Mouse (Mus musculus) cerebellum, postnatal 36 days (tissue): ENCODE results near the gene Pitpnm2.

Experiments used
- DNase-seq, 2 experiments: peaks; one replicate each; pipeline ENCODE4 v3.0.0; 2021 to 2022; ENCODE audit warnings: mixed read lengths in 2 of 2

Pitpnm2 gene

GRCm38 (mm10) chr5:124198473-124198872 is 51.1 kb downstream of the Pitpnm2 start:
- no peak for DNase-seq

- DNase-seq, result no peak
These were observed 53.5 kb downstream of the Pitpnm2 start for GRCm38 (mm10) chr5:124196082-124196481.

GRCm38 (mm10) chr5:124194386-124195084 is 55.0 kb downstream of the Pitpnm2 start:
- no peak for DNase-seq

- no peak for DNase-seq
These were observed 56.1 kb downstream of the Pitpnm2 start for GRCm38 (mm10) chr5:124193286-124194112.

GRCm38 (mm10) chr5:124192726-124193285 is 56.8 kb downstream of the Pitpnm2 start:
- DNase-seq, result no peak

- DNase-seq, result no peak
These were observed 57.3 kb downstream of the Pitpnm2 start for GRCm38 (mm10) chr5:124192251-124192710.

- no peak for DNase-seq
These were observed 59.3 kb downstream of the Pitpnm2 start for GRCm38 (mm10) chr5:124190146-124190870.

- no peak for DNase-seq
These were observed 60.0 kb downstream of the Pitpnm2 start for GRCm38 (mm10) chr5:124189572-124189981.

- no peak for DNase-seq
These were observed 61.9 kb downstream of the Pitpnm2 start for GRCm38 (mm10) chr5:124187508-124188311.

GRCm38 (mm10) chr5:124186981-124187507 is 62.5 kb downstream of the Pitpnm2 start:
- DNase-seq, result peak in 1 of 2 experiments; percentile 56

- DNase-seq, result peak; percentile 50 to 52
These were observed 63.1 kb downstream of the Pitpnm2 start for GRCm38 (mm10) chr5:124186465-124186854.

- no peak for DNase-seq
These were observed 63.7 kb downstream of the Pitpnm2 start for GRCm38 (mm10) chr5:124185706-124186464.

- DNase-seq, result no peak
These were observed 64.5 kb downstream of the Pitpnm2 start for GRCm38 (mm10) chr5:124184898-124185701.

GRCm38 (mm10) chr5:124184191-124184590 is 65.4 kb downstream of the Pitpnm2 start:
- no peak for DNase-seq

- DNase-seq, result no peak
These were observed 66.9 kb downstream of the Pitpnm2 start for GRCm38 (mm10) chr5:124182642-124183041.

- DNase-seq, result no peak
These were observed 67.5 kb downstream of the Pitpnm2 start for GRCm38 (mm10) chr5:124182097-124182496.

GRCm38 (mm10) chr5:124180500-124181167 is 68.9 kb downstream of the Pitpnm2 start:
- DNase-seq, result no peak

- DNase-seq, result no peak
These were observed 70.1 kb downstream of the Pitpnm2 start for GRCm38 (mm10) chr5:124179411-124179810.

- DNase-seq, result no peak
These were observed 72.8 kb downstream of the Pitpnm2 start for GRCm38 (mm10) chr5:124176726-124177132.
